Mouse (Mus musculus): ENCODE data around the gene Sohlh2. TPM values are rescaled to one million over a fixed set of nuclear protein-coding genes. Genes with fewer than 3 reads are reported as not detected.

Sohlh2 gene
- polyA plus RNA-seq (2016; fragmentation: Nextera tagmentation; extraction: Ambion mirVana): 0.08 TPM in 1 of 2 replicates, not detected in the other

GRCm38 (mm10) chr3:55181766-55182165 is at the start of gene Sohlh2:
TSS of gene Sohlh2 (plus strand) at chr3:55182028.
- Histone ChIP-seq H3K27me3 (replicated peaks) (no peaks in the 10 kb centered on the region), H3K4me2 (replicated peaks) (no peak within 1 kb of the TSS), H3K4me1 (no peaks in the 10 kb centered on the region), H3K9ac (no peak within 1 kb of the TSS), H3K36me3 (no peaks in the 10 kb centered on the region), H3K9me3 (no peaks in the 10 kb centered on the region), H3K27ac (no peak within 1 kb of the TSS), H3K4me3 (no peak within 1 kb of the TSS)
- ATAC-seq (ENCODE audit: low FRiP score, low read depth): no peak
- WGBS: 94% methylated on average over 22 of the region's 22 CpGs

GRCm38 (mm10) chr3:55137039-55137438 is 44.8 kb upstream of the Sohlh2 start, which contains the start of gene Ccdc169:
TSS of gene Ccdc169 (plus strand) at chr3:55137339.
- Histone ChIP-seq H3K27me3 (replicated peaks) (no peaks in the 10 kb centered on the region), H3K4me1 (no peaks in the 10 kb centered on the region), H3K4me3 (no peak within 1 kb of the TSS), H3K4me2 (replicated peaks) (no peak within 1 kb of the TSS), H3K9ac (no peak within 1 kb of the TSS), H3K9me3 (no peaks in the 10 kb centered on the region), H3K27ac (no peak within 1 kb of the TSS), H3K36me3 (peaks cover 38% of the 10 kb centered on the region)
- no peak for ATAC-seq (ENCODE audit: low FRiP score, low read depth)

- Histone ChIP-seq H3K4me2 (replicated peaks) (no peak overlapping the region), H3K4me3 (no peak overlapping the region), H3K9ac (no peak overlapping the region), H3K27me3 (replicated peaks) (no peaks in the 10 kb centered on the region), H3K4me1 (no peaks in the 10 kb centered on the region), H3K36me3 (peaks cover 18% of the 10 kb centered on the region), H3K9me3 (no peaks in the 10 kb centered on the region), H3K27ac (no peak overlapping the region)
- no peak for ATAC-seq (ENCODE audit: low FRiP score, low read depth)
- WGBS: 93% methylated on average over 12 of the region's 12 CpGs
Measured at GRCm38 (mm10) chr3:55139837-55140236, 42.0 kb upstream of the Sohlh2 start.

GRCm38 (mm10) chr3:55141401-55141800 is 40.4 kb upstream of the Sohlh2 start:
- H3K4me3 ChIP-seq: no peak overlapping the region

GRCm38 (mm10) chr3:55144916-55145315 is 36.9 kb upstream of the Sohlh2 start:
- Histone ChIP-seq H3K9ac (no peak overlapping the region), H3K4me3 (no peak overlapping the region), H3K36me3 (no peaks in the 10 kb centered on the region), H3K4me1 (no peaks in the 10 kb centered on the region), H3K27me3 (replicated peaks) (no peaks in the 10 kb centered on the region), H3K9me3 (no peaks in the 10 kb centered on the region), H3K27ac (no peak overlapping the region), H3K4me2 (replicated peaks) (no peak overlapping the region)
- no peak for ATAC-seq (ENCODE audit: low FRiP score, low read depth)
- 71% methylated on average over 4 of the region's 4 CpGs for WGBS

More at GRCm38 (mm10) chr3:55141401-55141800, 40.4 kb upstream of the Sohlh2 start:
- no peak overlapping the region for H3K9ac ChIP-seq
- peaks cover 5% of the 10 kb centered on the region for H3K36me3 ChIP-seq
- H3K4me2 ChIP-seq (replicated peaks): no peak overlapping the region
- H3K27ac ChIP-seq: no peak overlapping the region
- H3K9me3 ChIP-seq: no peaks in the 10 kb centered on the region
- no peaks in the 10 kb centered on the region for H3K27me3 ChIP-seq (replicated peaks)
- no peaks in the 10 kb centered on the region for H3K4me1 ChIP-seq
- ATAC-seq (ENCODE audit: low FRiP score, low read depth): no peak
- 49% methylated on average over 2 of the region's 2 CpGs for WGBS

GRCm38 (mm10) chr3:55146441-55146840 is 35.4 kb upstream of the Sohlh2 start:
- Histone ChIP-seq H3K4me1 (no peaks in the 10 kb centered on the region), H3K9me3 (no peaks in the 10 kb centered on the region), H3K4me2 (replicated peaks) (no peak overlapping the region), H3K27me3 (replicated peaks) (no peaks in the 10 kb centered on the region), H3K27ac (no peak overlapping the region), H3K4me3 (no peak overlapping the region), H3K36me3 (no peaks in the 10 kb centered on the region), H3K9ac (no peak overlapping the region)
- WGBS: 74% methylated on average over 6 of the region's 6 CpGs
- ATAC-seq (ENCODE audit: low FRiP score, low read depth): no peak

- Histone ChIP-seq H3K4me3 (no peak overlapping the region), H3K9ac (no peak overlapping the region), H3K27me3 (replicated peaks) (no peaks in the 10 kb centered on the region), H3K9me3 (no peaks in the 10 kb centered on the region), H3K4me2 (replicated peaks) (no peak overlapping the region), H3K4me1 (no peaks in the 10 kb centered on the region), H3K36me3 (no peaks in the 10 kb centered on the region), H3K27ac (no peak overlapping the region)
- ATAC-seq (ENCODE audit: low FRiP score, low read depth): no peak
- WGBS: 90% methylated on average over 2 of the region's 2 CpGs
Measured at GRCm38 (mm10) chr3:55147156-55147555, 34.7 kb upstream of the Sohlh2 start.

- H3K4me3 ChIP-seq: no peak overlapping the region
- no peaks in the 10 kb centered on the region for H3K36me3 ChIP-seq
- no peaks in the 10 kb centered on the region for H3K9me3 ChIP-seq
- no peaks in the 10 kb centered on the region for H3K27me3 ChIP-seq (replicated peaks)
- 18% methylated on average over 3 of the region's 3 CpGs for WGBS
- no peak for ATAC-seq (ENCODE audit: low FRiP score, low read depth)
- H3K4me2 ChIP-seq (replicated peaks): no peak overlapping the region
- H3K9ac ChIP-seq: no peak overlapping the region
- no peak overlapping the region for H3K27ac ChIP-seq
- no peaks in the 10 kb centered on the region for H3K4me1 ChIP-seq
Measured at GRCm38 (mm10) chr3:55148091-55148490, 33.7 kb upstream of the Sohlh2 start.

- ATAC-seq (ENCODE audit: low FRiP score, low read depth): peak; percentile 38; the same call in 1 of the 2 replicates
- WGBS: 35% methylated on average over 7 of the region's 7 CpGs
- no peaks in the 10 kb centered on the region for H3K27me3 ChIP-seq (replicated peaks)
Measured at GRCm38 (mm10) chr3:55151656-55152433, 30.0 kb upstream of the Sohlh2 start.

GRCm38 (mm10) chr3:55152673-55153334 is 29.0 kb upstream of the Sohlh2 start:
- no peak overlapping the region for H3K4me3 ChIP-seq
- no peak for ATAC-seq (ENCODE audit: low FRiP score, low read depth)
- H3K4me1 ChIP-seq: no peaks in the 10 kb centered on the region
- no peak overlapping the region for H3K27ac ChIP-seq
- H3K4me2 ChIP-seq (replicated peaks): no peak overlapping the region
- H3K9ac ChIP-seq: no peak overlapping the region
- no peaks in the 10 kb centered on the region for H3K9me3 ChIP-seq
- no peaks in the 10 kb centered on the region for H3K36me3 ChIP-seq
- no peaks in the 10 kb centered on the region for H3K27me3 ChIP-seq (replicated peaks)
- 65% methylated on average over 6 of the region's 6 CpGs for WGBS

More at GRCm38 (mm10) chr3:55151656-55152433, 30.0 kb upstream of the Sohlh2 start:
- H3K4me2 ChIP-seq (replicated peaks): no peak overlapping the region
- no peaks in the 10 kb centered on the region for H3K9me3 ChIP-seq
- H3K9ac ChIP-seq: no peak overlapping the region
- no peak overlapping the region for H3K27ac ChIP-seq
- H3K36me3 ChIP-seq: no peaks in the 10 kb centered on the region
- no peaks in the 10 kb centered on the region for H3K4me1 ChIP-seq
- H3K4me3 ChIP-seq: no peak overlapping the region

- no peak overlapping the region for H3K4me3 ChIP-seq
- ATAC-seq (ENCODE audit: low FRiP score, low read depth): no peak
- no peaks in the 10 kb centered on the region for H3K36me3 ChIP-seq
- 88% methylated on average over 7 of the region's 7 CpGs for WGBS
- no peak overlapping the region for H3K9ac ChIP-seq
- no peaks in the 10 kb centered on the region for H3K9me3 ChIP-seq
- no peak overlapping the region for H3K4me2 ChIP-seq (replicated peaks)
- no peaks in the 10 kb centered on the region for H3K27me3 ChIP-seq (replicated peaks)
- H3K27ac ChIP-seq: no peak overlapping the region
- no peaks in the 10 kb centered on the region for H3K4me1 ChIP-seq
Measured at GRCm38 (mm10) chr3:55154163-55154562, 27.7 kb upstream of the Sohlh2 start.

GRCm38 (mm10) chr3:55157413-55157812 is 24.4 kb upstream of the Sohlh2 start:
- no peaks in the 10 kb centered on the region for H3K27me3 ChIP-seq (replicated peaks)
- no peak overlapping the region for H3K27ac ChIP-seq
- no peak overlapping the region for H3K9ac ChIP-seq
- no peak overlapping the region for H3K4me3 ChIP-seq
- 0 out of 2 replicates have a peak, but pooled peaks have one; percentile 17 for ATAC-seq (ENCODE audit: low FRiP score, low read depth)
- no peaks in the 10 kb centered on the region for H3K36me3 ChIP-seq
- H3K4me1 ChIP-seq: no peaks in the 10 kb centered on the region
- no peak overlapping the region for H3K4me2 ChIP-seq (replicated peaks)
- H3K9me3 ChIP-seq: no peaks in the 10 kb centered on the region
- 61% methylated on average over 5 of the region's 5 CpGs for WGBS
